Mouse (Mus musculus) lung, adult 18-20 months (tissue): Measurements from ENCODE around the gene Vmn2r105.

Experiments
- DNase-seq, 2 experiments: peaks; one replicate each; pipeline ENCODE4 v3.0.0; 2022; ENCODE audit warnings: mixed read lengths in 2 of 2

Vmn2r105 gene

DNA sequence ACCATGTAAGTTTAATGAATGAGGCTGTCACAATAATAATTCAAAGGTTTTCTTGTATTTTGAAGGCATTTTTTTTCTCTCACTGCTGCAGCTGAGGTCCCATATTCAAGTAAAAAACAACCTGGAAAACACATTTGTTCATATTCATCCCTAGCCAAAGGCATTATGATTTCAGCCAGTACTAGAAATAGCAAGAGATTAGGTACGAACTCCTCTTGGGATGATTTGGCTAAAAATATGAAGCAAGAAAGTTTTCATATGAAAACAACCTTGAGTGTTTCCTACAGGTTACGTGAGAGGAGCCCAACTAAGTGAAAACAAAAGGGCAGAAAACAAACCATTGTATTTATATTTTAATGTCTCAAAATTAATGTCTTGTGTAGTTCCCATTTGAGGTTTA, at the start of gene Vmn2r105:
Gene Vmn2r105, minus strand, starts transcription at position 101 of the 400 bp plus-strand sequence.
- no peak for DNase-seq

DNA sequence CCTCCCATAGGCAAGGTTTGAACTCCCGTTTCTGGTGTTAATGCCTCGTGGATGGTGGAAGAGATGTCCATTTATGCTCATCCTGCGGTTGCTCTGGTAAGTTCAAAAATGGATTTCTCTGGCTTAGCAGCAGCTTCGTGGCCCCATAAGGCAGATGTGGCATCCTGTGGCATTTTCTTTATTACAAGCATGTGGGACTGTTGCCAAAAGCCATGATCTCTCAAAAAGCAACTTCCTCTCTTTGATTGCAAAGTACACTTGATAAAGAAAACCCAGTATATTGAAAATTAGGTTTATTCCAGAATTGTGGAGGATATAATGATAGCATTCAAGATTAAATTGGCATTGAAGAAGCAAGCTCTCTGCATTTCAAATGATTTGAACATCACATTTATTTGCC, 20.7 kb upstream of the Vmn2r105 start:
- no peak for DNase-seq

DNA sequence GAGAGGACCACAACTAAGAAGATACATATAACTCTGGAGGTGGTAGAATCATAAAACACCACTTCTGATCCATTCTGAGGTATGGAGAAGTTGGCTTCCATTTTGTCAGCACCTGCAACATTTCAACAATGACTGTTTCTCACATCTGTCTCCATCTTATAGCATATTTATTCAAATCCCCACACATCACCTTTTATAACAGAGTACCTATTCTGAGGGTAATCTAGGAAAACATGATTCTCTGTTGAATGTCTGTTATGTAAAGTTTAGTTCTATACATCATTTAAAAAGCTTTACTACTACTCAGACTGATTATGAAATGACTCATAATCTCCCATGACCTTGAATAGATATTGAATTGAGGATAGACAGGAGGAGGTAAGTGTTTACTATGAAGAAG, 51.9 kb downstream of the Vmn2r105 start, which contains the start of gene Fpr-rs6:
Gene Fpr-rs6, minus strand, starts transcription at position 101 of the 400 bp plus-strand sequence.
- no peak for DNase-seq
